Mouse (Mus musculus) right cerebral cortex, postnatal 25 days (tissue): Measurements from ENCODE around the gene Ptprc.

Experiments
- DNase-seq: peaks from one replicate; pipeline ENCODE4 v3.0.0; 2022

The Ptprc gene

GRCm38 (mm10) chr1:138029649-138030048, 145.9 kb downstream of the Ptprc start:
- DNase-seq = no peak

GRCm38 (mm10) chr1:138025298-138025697, 150.2 kb downstream of the Ptprc start:
- no peak for DNase-seq

GRCm38 (mm10) chr1:138023601-138024000, 151.9 kb downstream of the Ptprc start:
- DNase-seq = no peak

GRCm38 (mm10) chr1:138022918-138023295, 152.6 kb downstream of the Ptprc start:
- no peak for DNase-seq

DNA sequence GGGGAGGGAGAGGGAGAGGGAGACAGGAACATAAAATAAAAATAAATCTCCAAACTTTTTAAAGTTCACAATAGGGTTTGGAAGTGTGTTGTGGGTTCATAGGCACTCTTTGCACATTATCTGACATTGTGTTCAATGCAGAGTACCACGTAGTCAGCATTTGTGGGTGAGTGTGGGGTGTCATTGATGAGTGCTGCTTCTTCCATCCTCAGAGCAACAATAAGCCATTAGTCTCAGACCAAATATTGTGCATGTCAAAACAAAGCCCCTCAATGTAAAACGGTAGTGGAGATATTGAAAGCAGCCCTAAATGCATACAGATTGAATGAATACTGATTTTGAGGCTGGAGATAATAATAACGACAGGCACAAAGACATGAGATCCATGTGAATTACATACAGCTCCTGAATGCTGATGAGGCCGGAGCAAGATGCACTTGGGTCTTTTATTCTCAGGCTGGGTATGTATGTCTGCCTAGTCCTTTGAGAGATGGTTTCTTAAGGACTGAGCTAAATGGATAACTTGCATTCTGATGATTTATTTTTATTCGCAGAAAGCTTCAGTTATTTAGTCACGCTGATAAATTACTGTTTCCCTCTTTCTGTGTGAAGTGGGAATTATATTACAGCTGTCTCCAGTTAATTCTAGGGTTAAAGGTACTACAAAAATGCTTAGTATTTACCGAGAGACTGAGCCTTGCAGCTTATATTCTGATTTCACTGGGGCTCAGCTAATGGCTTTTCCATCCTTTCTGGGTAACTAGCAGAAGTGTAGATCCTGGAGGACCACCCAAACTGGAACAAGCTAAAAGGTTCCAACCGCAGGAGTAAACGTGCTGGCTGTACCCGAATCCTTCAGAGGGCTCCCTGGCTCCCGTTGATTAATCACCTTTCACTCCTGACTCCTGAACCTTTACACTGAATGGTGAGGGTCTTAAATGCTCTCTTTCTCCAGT, 153.3 kb downstream of the Ptprc start:
- no peak for DNase-seq
